Mouse (Mus musculus) limb, embryonic 11.5 days (tissue): ENCODE results near the gene Tm9sf2. TPM values are rescaled to one million over a fixed set of nuclear protein-coding genes. Genes with fewer than 3 reads are reported as not detected.

ENCODE experiments used
- polyA plus RNA-seq: library from polyadenylated mRNA; unstranded; fragments of >200 nt; fragmentation: Nextera tagmentation; extraction: Ambion mirVana; gene quantifications from 2 replicates; pipeline ENCODE4 v1.2.1, GENCODE M21; 2014

Tm9sf2 gene
- polyA plus RNA-seq, 1 experiment from 2014 or later, result 119 TPM

Other genes starting within 250 kb of the Tm9sf2 start
- gene Ubac2, start 228.4 kb upstream of the Tm9sf2 start, polyA plus RNA-seq, result 71.2 and 75.4 TPM in 2 replicates
- 0.09 and 0.21 TPM in 2 replicates for gene Gpr18, start 191.3 kb upstream of the Tm9sf2 start, polyA plus RNA-seq
- gene Gpr183, start 141.8 kb upstream of the Tm9sf2 start, polyA plus RNA-seq, result 2.1 and 3.0 TPM in 2 replicates
- not detected in 2 replicates for gene Timm8a2, start 72.4 kb upstream of the Tm9sf2 start, polyA plus RNA-seq
- 27.9 and 28.1 TPM in 2 replicates for gene Clybl, start 74.7 kb downstream of the Tm9sf2 start, polyA plus RNA-seq